Mouse (Mus musculus) liver, embryonic 14.5 days (tissue): ENCODE data around the gene Nsmce4a. TPM values are rescaled to one million over a fixed set of nuclear protein-coding genes. Genes with fewer than 3 reads are reported as not detected.
A peak's percentile ranks its signal among the peaks of the same experiment; 100 is the strongest.

ENCODE experiments used
- ATAC-seq: fragments of 200-750 bp; cut with Nextera tagmentation; 2 replicates; pipeline ENCODE4 v1.8.0; 2017; ENCODE audit warnings: moderate number of reproducible peaks, mild to moderate bottlenecking, moderate library complexity; ENCODE audit not compliant: insufficient read depth
- DNase-seq, 3 experiments: peaks; one replicate each; pipeline ENCODE4 v3.0.0-alpha.2; 2012 to 2013; ENCODE audit warnings: low read depth in 3 of 3, low spot score in 3 of 3
- H3K27ac ChIP-seq: fragments of 300-500 bp; sonication (generic); 2 replicates; pipeline ENCODE4 v1.5.1; 2014; ENCODE audit warnings: moderate library complexity, mild to moderate bottlenecking, control low read depth, inconsistent platforms
- H3K27me3 ChIP-seq: fragments of 300-500 bp; sonication (generic); 2 replicates; pipeline ENCODE4 v1.6.1; 2014; ENCODE audit warnings: mild to moderate bottlenecking, low read length, moderate library complexity; ENCODE audit not compliant: control insufficient read depth, insufficient read depth
- H3K36me3 ChIP-seq: fragments of 300-500 bp; sonication (generic); replicated peaks from 2 replicates; pipeline ENCODE4 v1.6.1; 2014; ENCODE audit warnings: low read depth; ENCODE audit not compliant: control insufficient read depth, insufficient read depth
- H3K4me1 ChIP-seq, 2 experiments: fragments of 200-500 bp in 1 of 2; fragments of 300-500 bp in 1 of 2; sonication (generic) in 1 of 2; replicated peaks; 2 replicates each; pipeline ENCODE4 v1.6.1; 2012 to 2014; ENCODE audit warnings: antibody characterized with exemption in 1 of 2, inconsistent platforms in 1 of 2, low read length in 1 of 2; ENCODE audit not compliant: control insufficient read depth in 2 of 2, insufficient read depth in 2 of 2
- H3K4me2 ChIP-seq: fragments of 300-500 bp; sonication (generic); 2 replicates; pipeline ENCODE4 v1.6.1; 2014; ENCODE audit warnings: low read depth, mild to moderate bottlenecking, control low read depth, moderate library complexity
- H3K4me3 ChIP-seq, 2 experiments: fragments of 200-500 bp in 1 of 2; fragments of 300-500 bp in 1 of 2; sonication (generic) in 1 of 2; 2 replicates each; pipeline ENCODE4 v1.5.1; 2012 to 2014; ENCODE audit warnings: low read depth in 2 of 2, low read length in 2 of 2, mild to moderate bottlenecking in 2 of 2, control low read depth in 1 of 2, inconsistent platforms in 1 of 2, moderate library complexity in 1 of 2; ENCODE audit not compliant: insufficient read depth in 1 of 2
- H3K9ac ChIP-seq: fragments of 300-500 bp; sonication (generic); replicated peaks from 2 replicates; pipeline ENCODE4 v1.6.1; 2014; ENCODE audit warnings: mild to moderate bottlenecking, control low read depth, moderate library complexity
- H3K9me3 ChIP-seq: fragments of 300-500 bp; sonication (generic); 2 replicates; pipeline ENCODE4 v1.6.1; 2016; ENCODE audit warnings: low read length, mixed read lengths; ENCODE audit not compliant: control insufficient read depth
- CTCF ChIP-seq: IDR thresholded peaks from 2 replicates; pipeline ENCODE4 v1.5.1; 2016; ENCODE audit warnings: antibody characterized with exemption, low read depth, control low read depth
- EP300 ChIP-seq: IDR thresholded peaks from 2 replicates; pipeline ENCODE4 v1.6.1; 2016; ENCODE audit warnings: antibody characterized with exemption, low read depth
- WGBS: fragments of 180-500 bp; shearing (Covaris S2); extraction: QIAGEN DNeasy Blood & Tissue Kit; methylation state at CpG from one replicate; pipeline ENCODE4 v1.1.7; 2014; ENCODE audit not compliant: insufficient replicate concordance; 5-methylcytosine and 5-hydroxymethylcytosine counted together
- polyA plus RNA-seq, 2 experiments: library from polyadenylated mRNA; depleted of rRNA in 1 of 2; stranded (reverse) in 1 of 2; unstranded in 1 of 2; fragments of >200 nt; fragmentation: Nextera tagmentation in 1 of 2; extraction: Ambion mirVana in 1 of 2; gene quantifications; 2 replicates each; pipeline versions ENCODE4 v1.2.1 to v1.2.3; 2012 to 2014

Nsmce4a gene
- polyA plus RNA-seq, 2 experiments, result 53.2 to 115 TPM

DNA sequence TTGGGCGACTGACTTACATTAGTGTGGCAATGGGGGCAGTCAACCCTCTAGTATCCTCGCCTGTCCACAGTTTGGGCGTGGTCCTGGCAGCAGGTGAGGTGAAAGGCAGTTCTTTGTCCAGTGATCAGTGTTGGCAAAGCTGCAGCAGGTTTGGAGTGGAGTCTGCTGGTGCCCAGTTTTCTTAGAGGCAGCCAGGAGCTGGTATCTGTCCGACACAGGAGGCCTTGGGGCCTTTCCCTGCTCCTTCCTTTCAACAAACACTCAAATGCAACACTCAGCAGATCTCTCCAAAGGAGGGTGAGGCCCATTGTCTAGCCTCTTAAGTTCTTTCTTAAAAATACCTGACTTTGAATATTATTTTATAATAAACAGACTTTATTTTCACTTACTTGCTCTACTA lies 14.3 kb downstream of the Nsmce4a start:
- TF ChIP-seq EP300 (no peak), CTCF (no peak)
- ATAC-seq, result no peak
- peaks cover 0 to 9% of the 10 kb centered on the region in 2 experiments; a peak in 2 of 4 replicates for H3K4me1 ChIP-seq

DNA sequence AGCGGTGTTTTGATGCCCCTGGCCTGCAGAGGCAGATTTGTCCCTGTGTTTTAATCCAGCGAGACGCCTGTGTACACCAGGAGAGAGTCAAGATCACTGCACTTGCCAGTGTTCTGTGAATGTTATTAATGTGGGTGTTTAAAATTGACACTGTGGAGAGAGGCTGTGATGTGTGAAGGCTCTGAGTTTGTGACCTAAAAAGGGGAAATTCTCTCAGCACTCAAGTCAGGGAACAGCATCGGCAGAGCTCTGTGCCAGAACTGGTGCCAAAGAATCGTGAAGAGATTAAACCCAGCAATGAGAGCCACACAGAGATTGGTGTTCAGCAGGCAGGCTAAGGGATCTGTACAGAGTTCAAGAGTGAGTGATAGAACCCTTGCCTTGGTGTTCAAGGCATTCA lies 17.3 kb downstream of the Nsmce4a start:
- ATAC-seq (no peak), DNase-seq (no peak)
- no peak overlapping the region for H3K27ac ChIP-seq
- H3K27me3 ChIP-seq, result no peaks in the 10 kb centered on the region
- WGBS, result 71% methylated on average over 5 of the region's 5 CpGs
- TF ChIP-seq EP300 (no peak), CTCF (no peak)
- no peak overlapping the region for H3K4me2 ChIP-seq
- no peaks in the 10 kb centered on the region for H3K9me3 ChIP-seq
- H3K4me1 ChIP-seq, result peaks cover 0 to 1% of the 10 kb centered on the region in 2 experiments; a peak in 2 of 4 replicates
- H3K36me3 ChIP-seq, result no peaks in the 10 kb centered on the region
- H3K9ac ChIP-seq, result no peak overlapping the region
- H3K4me3 ChIP-seq, result no peak overlapping the region

More for the DNA sequence above, 14.3 kb downstream of the Nsmce4a start:
- Histone ChIP-seq H3K9ac (no peak overlapping the region), H3K36me3 (no peaks in the 10 kb centered on the region), H3K27ac (no peak overlapping the region), H3K4me3 (no peak overlapping the region), H3K27me3 (no peaks in the 10 kb centered on the region), H3K4me2 (no peak overlapping the region), H3K9me3 (no peaks in the 10 kb centered on the region)
- no peak for DNase-seq
- WGBS, result 40% methylated on average over 4 of the region's 4 CpGs

DNA sequence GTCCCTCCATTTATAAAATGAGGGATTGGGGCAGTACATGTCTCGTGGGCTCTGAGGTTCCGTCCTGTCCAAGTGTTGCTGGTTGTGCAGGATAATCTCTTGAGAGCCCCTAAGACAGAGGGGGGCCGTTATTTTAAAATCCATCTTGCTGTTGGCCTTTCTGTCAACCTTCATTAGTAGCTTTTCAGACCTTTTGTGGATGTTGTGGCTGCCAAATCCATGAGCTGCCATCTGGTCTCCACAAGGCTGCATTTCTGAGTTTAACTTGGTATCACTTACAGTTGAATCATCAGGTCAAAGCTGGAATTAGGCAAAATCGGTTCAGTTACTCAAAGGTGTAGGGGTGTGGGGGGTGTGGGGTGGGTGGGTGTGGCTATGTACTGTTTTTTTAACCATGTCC lies 19.6 kb downstream of the Nsmce4a start:
- Histone ChIP-seq H3K4me2 (no peak overlapping the region), H3K4me3 (no peak overlapping the region), H3K27ac (no peak overlapping the region), H3K9me3 (no peaks in the 10 kb centered on the region), H3K4me1 (no peaks in the 10 kb centered on the region), H3K27me3 (no peaks in the 10 kb centered on the region), H3K36me3 (no peaks in the 10 kb centered on the region), H3K9ac (no peak overlapping the region)
- 59% methylated on average over 4 of the region's 4 CpGs for WGBS
- no peak for ATAC-seq
- DNase-seq, result no peak
- TF ChIP-seq EP300, result no peak
- TF ChIP-seq CTCF, result no peak

DNA sequence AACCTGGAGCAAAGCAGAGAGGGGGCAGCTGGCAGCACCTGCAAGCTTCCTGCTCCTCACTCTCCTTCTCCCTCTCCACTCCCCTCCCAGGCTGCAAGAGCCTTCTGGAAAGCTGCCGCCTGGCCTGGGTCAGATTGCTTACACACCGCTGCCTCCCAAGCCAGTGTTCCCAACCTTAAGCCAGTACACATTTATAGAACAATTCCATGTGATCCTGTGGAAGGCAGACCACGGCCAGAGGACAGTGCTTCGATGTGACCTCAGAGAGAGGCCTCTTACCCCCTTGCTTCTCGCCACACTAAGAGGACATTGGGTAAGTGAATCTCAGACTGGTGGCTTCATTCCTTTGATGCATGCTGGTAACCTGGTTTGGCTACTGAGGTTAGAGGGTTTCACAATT lies 20.1 kb downstream of the Nsmce4a start:
- ATAC-seq (no peak), DNase-seq (no peak)
- Histone ChIP-seq H3K4me3 (no peak overlapping the region), H3K9ac (no peak overlapping the region), H3K4me1 (peaks cover 0 to under 1% of the 10 kb centered on the region in 2 experiments; a peak in 2 of 4 replicates), H3K36me3 (no peaks in the 10 kb centered on the region), H3K27ac (no peak overlapping the region), H3K4me2 (no peak overlapping the region), H3K27me3 (no peaks in the 10 kb centered on the region), H3K9me3 (no peaks in the 10 kb centered on the region)
- WGBS, result 67% methylated on average over 5 of the region's 5 CpGs
- no peak for TF ChIP-seq CTCF
- no peak for TF ChIP-seq EP300

GRCm38 (mm10) chr7:130547635-130548175 lies 25.2 kb downstream of the Nsmce4a start:
- Histone ChIP-seq H3K36me3 (peaks cover 23% of the 10 kb centered on the region), H3K4me1 (peaks cover 11 to 13% of the 10 kb centered on the region in 2 experiments), H3K9ac (no peak overlapping the region), H3K27ac (no peak overlapping the region), H3K9me3 (no peaks in the 10 kb centered on the region), H3K4me3 (peak overlapping the region in 1 of 2 experiments; percentile 93; a peak in 2 of 4 replicates), H3K4me2 (peak overlapping the region; percentile 86), H3K27me3 (no peaks in the 10 kb centered on the region)
- no peak for TF ChIP-seq EP300
- no peak for TF ChIP-seq CTCF
- WGBS, result 66% methylated on average over 12 of the region's 12 CpGs
- DNase-seq (no peak), ATAC-seq (no peak)
